Mouse (Mus musculus) liver, embryonic 13.5 days (tissue): ENCODE measurements around the gene Lrg1. TPM values are rescaled to one million over a fixed set of nuclear protein-coding genes. Genes with fewer than 3 reads are reported as not detected.
A peak's percentile ranks its signal among the peaks of the same experiment; 100 is the strongest.

ENCODE experiments used
- ATAC-seq: fragments of 200-750 bp; cut with Nextera tagmentation; 2 replicates; pipeline ENCODE4 v1.8.0; 2017; ENCODE audit warnings: low read depth, mild to moderate bottlenecking, moderate number of reproducible peaks, moderate library complexity
- DNase-seq: peaks from one replicate; pipeline ENCODE4 v3.0.0; 2022
- H3K27ac ChIP-seq: fragments of 300-500 bp; sonication (generic); 2 replicates; pipeline ENCODE4 v1.5.1; 2015; ENCODE audit warnings: moderate library complexity, mild to moderate bottlenecking, inconsistent platforms
- H3K27me3 ChIP-seq: fragments of 300-500 bp; sonication (generic); 2 replicates; pipeline ENCODE4 v1.6.1; 2015; ENCODE audit warnings: mild to moderate bottlenecking, inconsistent platforms
- H3K36me3 ChIP-seq: fragments of 300-500 bp; sonication (generic); 2 replicates; pipeline ENCODE4 v1.6.1; 2015; ENCODE audit warnings: mild to moderate bottlenecking, inconsistent platforms
- H3K4me1 ChIP-seq: fragments of 300-500 bp; sonication (generic); replicated peaks from 2 replicates; pipeline ENCODE4 v1.6.1; 2015; ENCODE audit warnings: inconsistent platforms
- H3K4me2 ChIP-seq: fragments of 300-500 bp; sonication (generic); 2 replicates; pipeline ENCODE4 v1.6.1; 2015; ENCODE audit warnings: inconsistent platforms, mild to moderate bottlenecking, moderate library complexity
- H3K4me3 ChIP-seq: fragments of 300-500 bp; sonication (generic); replicated peaks from 2 replicates; pipeline ENCODE4 v1.5.1; 2015; ENCODE audit warnings: mild to moderate bottlenecking, inconsistent platforms
- H3K9ac ChIP-seq: fragments of 300-500 bp; sonication (generic); 2 replicates; pipeline ENCODE4 v1.6.1; 2015; ENCODE audit warnings: mild to moderate bottlenecking, inconsistent platforms
- H3K9me3 ChIP-seq: fragments of 300-500 bp; sonication (generic); replicated peaks from 2 replicates; pipeline ENCODE4 v1.6.1; 2016; ENCODE audit warnings: inconsistent platforms
- WGBS: fragments of 180-500 bp; shearing (Covaris S2); methylation state at CpG from one replicate; pipeline ENCODE4 v1.1.7; 2015; ENCODE audit not compliant: insufficient replicate concordance; 5-methylcytosine and 5-hydroxymethylcytosine counted together
- polyA plus RNA-seq: library from polyadenylated mRNA; unstranded; fragments of >200 nt; fragmentation: Nextera tagmentation; extraction: Ambion mirVana; gene quantifications from 2 replicates; pipeline ENCODE4 v1.2.1, GENCODE M21; 2015

Lrg1 gene
- polyA plus RNA-seq, 1 experiment from 2014 or later, result 0.36 TPM

DNA sequence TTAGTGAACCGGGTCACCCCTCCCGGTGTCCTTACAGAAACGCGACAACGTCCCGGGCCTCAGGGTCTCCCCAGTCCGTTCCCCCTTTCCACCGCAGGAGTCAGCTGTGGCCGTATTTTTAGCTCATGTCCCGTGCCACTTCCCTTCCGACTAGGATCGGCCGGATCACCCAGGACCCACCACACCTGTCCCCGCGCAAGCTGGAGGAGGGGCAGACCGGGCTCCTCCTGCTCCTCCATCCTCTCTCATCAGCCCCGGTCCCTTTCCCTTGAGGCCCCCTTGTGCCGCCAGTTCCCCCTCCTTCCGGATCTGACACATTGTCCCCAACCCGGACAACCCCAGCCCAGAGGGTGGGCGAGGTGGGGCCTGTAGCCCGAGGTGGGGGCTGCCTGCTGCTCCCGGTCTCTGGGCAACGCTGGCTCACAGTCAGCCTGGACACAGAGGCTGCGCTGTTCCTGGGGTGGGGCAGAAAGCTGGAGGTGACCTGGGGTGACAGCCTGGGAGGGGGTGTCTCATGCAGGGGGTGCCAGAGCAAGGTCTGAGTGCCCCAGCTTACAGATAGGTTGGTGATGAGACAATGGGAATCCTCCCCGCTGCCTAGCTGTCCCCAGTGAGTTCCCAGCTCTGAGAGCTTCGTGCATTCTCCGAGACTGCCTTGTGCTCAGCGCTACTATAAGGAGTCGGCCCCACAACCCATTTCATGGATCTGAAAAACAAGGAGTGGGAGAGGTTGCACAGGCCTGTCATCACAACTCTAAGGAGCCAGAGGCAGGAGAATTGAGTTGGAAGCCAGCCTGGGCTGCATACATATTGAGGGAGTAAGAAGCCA lies 27.2 kb upstream of the Lrg1 start:
- 6% methylated on average over 30 of the region's 30 CpGs for WGBS
- H3K4me1 ChIP-seq, result peaks cover 15% of the 10 kb centered on the region
- no peak overlapping the region for H3K27ac ChIP-seq
- H3K4me3 ChIP-seq, result no peak overlapping the region
- DNase-seq, result no peak
- ATAC-seq, result no peak
- H3K27me3 ChIP-seq, result peaks cover 82% of the 10 kb centered on the region
- H3K36me3 ChIP-seq, result no peaks in the 10 kb centered on the region
- H3K4me2 ChIP-seq, result peak overlapping the region; percentile 19; the same call in 1 of the 2 replicates
- H3K9me3 ChIP-seq, result no peaks in the 10 kb centered on the region
- no peak overlapping the region for H3K9ac ChIP-seq

DNA sequence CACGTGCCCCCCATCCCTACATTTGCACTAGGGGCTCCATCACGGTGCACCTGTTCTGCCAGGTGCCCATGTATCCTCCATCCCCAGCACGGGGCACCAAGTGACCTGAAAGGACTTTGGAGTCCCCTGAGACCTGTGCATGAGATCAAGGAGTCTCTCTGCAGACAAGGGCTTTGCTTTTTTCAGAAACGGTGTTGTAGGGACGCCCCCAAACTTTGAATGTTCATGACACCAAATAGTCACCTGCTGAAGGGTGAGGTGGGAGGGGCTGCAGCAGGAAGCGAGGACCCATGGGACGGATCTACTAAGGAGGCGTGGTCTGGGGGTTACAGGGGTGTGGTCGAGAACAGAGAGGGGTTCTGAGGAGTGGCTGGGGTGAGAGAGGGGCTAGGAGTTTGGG lies 26.5 kb upstream of the Lrg1 start:
- no peaks in the 10 kb centered on the region for H3K9me3 ChIP-seq
- 17% methylated on average over 9 of the region's 9 CpGs for WGBS
- H3K27ac ChIP-seq, result no peak overlapping the region
- no peak overlapping the region for H3K9ac ChIP-seq
- no peak for DNase-seq
- H3K4me1 ChIP-seq, result peaks cover 12% of the 10 kb centered on the region
- peaks cover 85% of the 10 kb centered on the region for H3K27me3 ChIP-seq
- no peak for ATAC-seq
- no peaks in the 10 kb centered on the region for H3K36me3 ChIP-seq
- H3K4me3 ChIP-seq, result no peak overlapping the region
- H3K4me2 ChIP-seq, result 0 out of 2 replicates have a peak overlapping the region, but pooled peaks have one; percentile 19

DNA sequence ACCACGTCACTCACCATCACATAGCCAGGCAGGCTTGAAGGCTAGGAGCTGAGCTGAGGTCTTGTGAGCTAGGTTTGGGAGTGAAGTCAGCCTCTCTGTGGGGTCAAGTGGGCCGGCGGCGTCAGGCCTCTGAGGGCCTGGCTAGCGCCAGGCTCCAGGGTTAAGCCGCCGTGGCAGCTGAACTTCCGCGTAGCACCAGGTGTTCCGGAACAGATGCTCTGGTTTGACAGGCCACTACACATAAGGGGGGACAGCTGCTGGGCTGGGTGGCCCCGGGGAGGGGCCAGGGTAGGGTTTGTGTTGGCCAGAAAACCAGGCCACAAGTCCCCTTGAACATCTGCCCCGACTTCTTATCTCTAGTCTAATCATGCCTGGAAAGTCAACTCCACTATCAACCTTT lies 25.6 kb upstream of the Lrg1 start:
- Histone ChIP-seq H3K27me3 (peaks cover 89% of the 10 kb centered on the region), H3K4me2 (no peak overlapping the region), H3K27ac (no peak overlapping the region), H3K4me3 (no peak overlapping the region), H3K9ac (no peak overlapping the region), H3K9me3 (no peaks in the 10 kb centered on the region), H3K36me3 (no peaks in the 10 kb centered on the region), H3K4me1 (peaks cover 12% of the 10 kb centered on the region)
- 45% methylated on average over 12 of the region's 12 CpGs for whole genome bisulfite sequencing
- ATAC-seq, result no peak
- DNase-seq, result no peak

DNA sequence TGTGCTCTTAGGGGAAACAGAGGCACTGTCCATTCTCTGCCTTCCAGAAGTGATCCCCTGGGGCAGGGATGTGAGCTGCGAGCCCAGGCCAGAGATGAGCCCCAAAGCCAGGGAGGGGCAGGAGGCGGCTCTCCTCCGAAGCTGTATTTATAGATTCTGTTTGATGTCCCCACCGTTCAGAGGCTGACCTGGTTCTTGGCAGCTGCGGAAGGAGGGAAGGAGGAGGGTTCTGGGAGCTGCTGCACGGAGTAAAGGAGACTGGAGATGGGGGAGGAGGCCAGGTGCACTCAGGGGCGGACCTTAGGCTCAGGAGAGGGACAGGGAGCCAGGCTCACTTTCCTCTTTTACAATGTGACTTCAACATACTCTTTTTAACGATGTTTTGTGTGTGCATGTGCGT lies 24.3 kb upstream of the Lrg1 start:
- H3K36me3 ChIP-seq, result no peaks in the 10 kb centered on the region
- no peak for ATAC-seq
- 26% methylated on average over 9 of the region's 9 CpGs for WGBS
- no peak overlapping the region for H3K9ac ChIP-seq
- no peak overlapping the region for H3K27ac ChIP-seq
- no peaks in the 10 kb centered on the region for H3K9me3 ChIP-seq
- H3K4me2 ChIP-seq, result no peak overlapping the region
- no peak for DNase-seq
- H3K27me3 ChIP-seq, result peaks cover 99% of the 10 kb centered on the region
- no peak overlapping the region for H3K4me3 ChIP-seq
- H3K4me1 ChIP-seq, result peaks cover 24% of the 10 kb centered on the region

DNA sequence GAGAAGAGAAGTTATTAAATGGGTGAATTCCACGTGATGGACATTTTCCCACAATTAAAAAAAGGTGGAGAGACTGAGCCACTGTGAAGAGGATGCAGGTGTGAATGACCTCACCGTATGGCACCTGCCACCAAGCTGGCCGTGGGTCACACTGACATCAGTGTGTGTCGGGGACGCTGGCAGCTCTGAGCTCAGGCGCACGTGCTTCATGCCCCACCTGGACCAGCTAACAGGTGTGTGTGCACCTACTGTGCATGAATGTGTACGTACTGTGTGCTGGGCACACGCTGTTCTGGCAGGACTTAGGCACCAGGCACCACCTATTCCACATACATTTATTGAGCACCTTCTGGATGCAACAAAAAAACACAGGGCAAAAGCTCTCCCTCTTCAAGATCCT lies 22.7 kb upstream of the Lrg1 start:
- Histone ChIP-seq H3K9me3 (no peaks in the 10 kb centered on the region), H3K27ac (no peak overlapping the region), H3K9ac (no peak overlapping the region), H3K4me1 (peaks cover 33% of the 10 kb centered on the region), H3K4me3 (no peak overlapping the region), H3K36me3 (no peaks in the 10 kb centered on the region), H3K4me2 (no peak overlapping the region), H3K27me3 (peaks cover 99% of the 10 kb centered on the region)
- DNase-seq, result no peak
- no peak for ATAC-seq
- 68% methylated on average over 9 of the region's 9 CpGs for WGBS

DNA sequence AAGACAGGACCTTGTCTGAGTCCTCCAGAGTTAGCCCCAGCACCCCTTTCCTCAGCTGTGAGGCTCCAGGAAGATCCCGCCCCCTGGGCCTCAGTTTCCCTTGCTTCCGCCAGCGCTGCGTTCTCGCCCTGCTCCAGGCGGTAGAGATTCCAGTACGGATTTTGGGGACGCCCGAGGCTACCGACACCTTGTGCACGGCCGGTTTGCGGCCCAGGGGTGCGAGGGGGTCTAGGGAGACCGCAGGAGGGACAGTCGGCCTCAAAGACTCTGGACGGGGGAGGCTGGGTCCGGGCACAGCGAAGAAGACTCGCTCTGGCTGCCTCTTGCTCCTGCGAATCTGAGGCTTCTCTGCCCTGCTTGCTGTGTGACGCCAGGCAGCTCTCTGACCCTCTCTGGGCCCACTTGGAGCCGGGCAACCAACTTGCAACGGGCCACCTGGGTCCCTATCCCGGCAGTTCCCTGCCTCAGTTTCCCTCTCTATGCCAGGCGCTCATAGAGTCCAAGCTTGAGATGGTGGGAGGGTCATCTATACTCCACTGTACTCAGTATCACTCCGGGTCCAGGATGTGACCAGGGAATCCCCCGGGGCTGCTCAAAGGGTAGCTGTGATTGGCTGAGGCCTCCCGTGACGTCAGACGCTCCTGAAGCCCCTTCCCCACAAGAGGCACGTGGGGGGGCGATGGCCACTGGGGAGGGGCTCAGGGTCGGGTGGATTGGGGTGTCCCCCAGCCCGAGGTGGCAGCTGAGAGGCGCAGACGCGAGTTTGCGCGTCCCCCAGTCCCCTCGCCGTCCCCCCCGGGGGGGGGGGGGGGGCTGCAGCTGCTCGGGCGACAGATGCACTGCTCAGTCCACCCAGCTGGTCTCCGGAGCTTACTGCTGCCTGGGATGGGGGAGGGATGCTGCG lies 20.2 kb upstream of the Lrg1 start:
- WGBS, result 2% methylated on average over 37 of the region's 47 CpGs
- H3K27me3 ChIP-seq, result peaks cover 94% of the 10 kb centered on the region
- H3K4me1 ChIP-seq, result peaks cover 37% of the 10 kb centered on the region
- 0 out of 2 replicates have a peak overlapping the region, but pooled peaks have one; percentile 15 for H3K9ac ChIP-seq
- no peaks in the 10 kb centered on the region for H3K9me3 ChIP-seq
- ATAC-seq, result no peak
- no peaks in the 10 kb centered on the region for H3K36me3 ChIP-seq
- peak overlapping the region; percentile 60 for H3K4me2 ChIP-seq
- DNase-seq, result no peak
- H3K27ac ChIP-seq, result no peak overlapping the region
- H3K4me3 ChIP-seq, result peak overlapping the region; percentile 32

DNA sequence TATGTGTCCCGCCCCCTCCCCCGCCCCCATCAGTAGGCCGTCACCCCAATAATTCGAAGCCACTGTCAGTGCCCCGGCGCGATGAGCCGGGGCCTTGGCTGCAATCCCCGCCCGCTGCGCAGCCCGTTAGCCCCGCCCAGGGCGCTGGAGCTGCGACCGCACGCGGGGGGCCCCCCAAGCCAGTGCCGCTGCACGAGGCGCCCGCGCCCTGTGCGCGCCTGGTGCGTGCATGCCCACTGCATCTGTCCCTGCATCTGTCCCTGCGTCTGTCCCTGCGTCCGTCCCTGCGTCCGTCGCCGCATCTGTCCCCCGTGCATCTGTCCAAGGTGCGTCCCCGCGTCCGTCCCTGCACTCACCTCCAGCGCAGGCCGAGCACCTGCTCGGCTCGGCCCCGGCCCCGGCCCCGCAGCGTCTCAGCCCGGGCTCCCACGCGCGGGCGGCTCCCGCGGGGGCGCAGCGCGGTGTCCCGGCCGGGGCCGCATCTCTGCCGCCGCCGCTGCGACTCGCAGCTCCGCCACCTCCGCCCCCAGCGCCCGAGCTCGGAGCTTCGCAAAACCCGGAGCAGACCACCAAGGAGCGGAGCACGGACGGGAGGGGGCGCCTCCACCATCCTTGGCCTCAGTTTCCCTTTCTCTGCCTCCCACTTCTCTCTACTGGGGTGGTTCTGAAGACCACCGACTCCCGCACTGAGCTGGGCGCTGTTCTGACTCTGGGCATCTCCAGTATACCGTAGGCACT lies 18.2 kb upstream of the Lrg1 start, which contains the start of gene Sema6b:
Gene Sema6b, minus strand, starts transcription at position 486 of the 738 bp plus-strand sequence.
- Histone ChIP-seq H3K9ac (peak within 1 kb of the TSS; percentile 49), H3K27me3 (peaks cover 75% of the 10 kb centered on the region), H3K4me3 (peak within 1 kb of the TSS; percentile 63), H3K36me3 (no peaks in the 10 kb centered on the region), H3K4me2 (peak within 1 kb of the TSS; percentile 85), H3K27ac (no peak within 1 kb of the TSS), H3K9me3 (no peaks in the 10 kb centered on the region), H3K4me1 (peaks cover 42% of the 10 kb centered on the region)
- WGBS, result under 1% methylated on average over 79 of the region's 79 CpGs
- DNase-seq, result no peak
- peak; percentile 50 for ATAC-seq

DNA sequence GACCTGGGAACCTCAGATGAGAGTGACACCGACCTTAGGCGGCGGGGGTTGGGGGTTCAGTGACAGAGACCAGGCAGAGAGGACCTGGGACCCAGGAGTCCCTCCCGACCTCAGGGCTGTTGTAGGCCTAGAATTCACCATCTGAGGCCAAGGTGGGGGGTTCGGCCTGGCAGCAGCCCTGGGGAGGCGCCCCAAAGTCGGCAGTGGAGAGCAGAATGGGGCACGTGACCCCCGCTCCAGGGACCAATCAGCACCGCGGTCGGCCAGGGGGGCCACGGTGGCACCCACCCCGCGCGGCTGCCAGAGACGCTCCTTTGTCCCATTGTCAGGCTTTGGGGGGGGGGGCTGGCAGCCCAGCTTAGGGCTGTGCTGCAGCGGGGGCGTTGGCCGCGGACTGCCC lies 17.6 kb upstream of the Lrg1 start:
- WGBS, result 13% methylated on average over 17 of the region's 21 CpGs
- Histone ChIP-seq H3K4me1 (peaks cover 49% of the 10 kb centered on the region), H3K4me2 (peak overlapping the region; percentile 85), H3K9ac (peak overlapping the region; percentile 49), H3K27ac (no peak overlapping the region), H3K4me3 (peak overlapping the region; percentile 63), H3K9me3 (no peaks in the 10 kb centered on the region), H3K27me3 (peaks cover 69% of the 10 kb centered on the region), H3K36me3 (no peaks in the 10 kb centered on the region)
- ATAC-seq (no peak), DNase-seq (no peak)

DNA sequence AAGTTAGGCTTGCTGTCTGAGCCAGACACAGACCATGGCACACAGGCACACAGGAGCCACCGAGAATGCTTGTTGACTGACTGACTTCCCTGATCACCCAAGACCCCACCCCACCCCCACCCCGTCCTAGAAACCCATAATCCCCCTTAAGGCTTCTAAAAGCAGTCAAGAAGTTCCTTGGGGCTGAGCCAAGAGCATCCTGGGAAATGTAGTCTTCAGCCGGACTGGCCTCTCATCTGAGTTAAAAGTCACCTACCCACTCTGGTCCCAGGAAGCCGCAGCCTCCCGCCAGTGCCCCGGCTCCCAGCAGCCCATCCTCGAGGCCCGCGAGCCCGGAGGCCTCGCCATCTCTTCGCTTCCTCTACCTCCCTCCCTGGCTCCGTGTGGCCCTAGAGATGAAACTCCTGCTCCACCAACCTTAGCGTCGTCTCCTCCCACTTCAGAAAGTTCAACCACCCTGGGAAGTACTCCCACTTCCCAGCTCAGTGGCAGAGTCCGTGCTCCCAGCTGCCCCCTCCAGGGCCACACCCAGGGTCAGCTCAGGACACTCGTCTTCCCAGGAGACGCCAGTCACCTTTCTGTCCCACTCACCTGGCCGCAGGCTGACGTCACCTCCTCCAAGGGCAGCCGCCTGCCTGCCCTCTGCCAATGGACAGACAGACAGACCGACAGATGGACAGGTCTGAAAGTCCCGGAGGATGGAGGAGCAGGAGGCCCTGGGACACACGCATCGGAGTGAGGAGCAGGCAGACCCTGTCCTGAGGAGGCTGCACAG lies 16.2 kb upstream of the Lrg1 start:
- Histone ChIP-seq H3K27ac (no peak overlapping the region), H3K9me3 (no peaks in the 10 kb centered on the region), H3K9ac (no peak overlapping the region), H3K4me1 (peaks cover 62% of the 10 kb centered on the region), H3K36me3 (no peaks in the 10 kb centered on the region), H3K4me2 (peak overlapping the region; percentile 15; the same call in 1 of the 2 replicates), H3K4me3 (no peak overlapping the region; the same call in 1 of the 2 replicates), H3K27me3 (peaks cover 56% of the 10 kb centered on the region)
- 35% methylated on average over 25 of the region's 25 CpGs for WGBS
- DNase-seq (no peak), ATAC-seq (no peak)

DNA sequence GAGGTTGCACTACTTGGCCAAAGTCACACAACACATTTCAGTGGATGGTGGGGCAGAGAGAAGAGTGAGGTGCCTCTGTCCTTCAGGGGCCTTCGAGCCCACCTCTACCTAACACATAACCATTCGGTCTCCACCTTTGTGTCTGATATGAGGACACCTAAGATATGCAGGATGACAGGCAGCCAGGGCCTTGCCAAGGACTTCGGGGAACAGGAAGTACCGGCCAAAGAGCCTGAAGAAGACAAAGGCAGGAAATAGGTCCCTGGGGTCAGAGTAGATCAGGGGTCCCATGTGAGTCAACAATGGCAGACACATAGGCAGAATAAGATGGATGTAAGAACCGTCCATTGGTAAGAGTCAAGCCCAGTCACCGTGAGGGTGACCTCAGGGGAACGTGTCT lies 14.8 kb upstream of the Lrg1 start:
- H3K4me2 ChIP-seq, result no peak overlapping the region
- H3K9ac ChIP-seq, result no peak overlapping the region
- ATAC-seq, result no peak
- peaks cover 41% of the 10 kb centered on the region for H3K27me3 ChIP-seq
- no peaks in the 10 kb centered on the region for H3K9me3 ChIP-seq
- H3K4me1 ChIP-seq, result peaks cover 60% of the 10 kb centered on the region
- no peak overlapping the region for H3K4me3 ChIP-seq
- WGBS, result 65% methylated on average over 7 of the region's 7 CpGs
- no peak for DNase-seq
- no peaks in the 10 kb centered on the region for H3K36me3 ChIP-seq
- no peak overlapping the region for H3K27ac ChIP-seq
